Mouse (Mus musculus): ENCODE measurements around the gene Sp7. TPM values are rescaled to one million over a fixed set of nuclear protein-coding genes. Genes with fewer than 3 reads are reported as not detected.

The Sp7 gene
- polyA plus RNA-seq, 1 experiment from 2014 or later, result not detected

GRCm38 (mm10) chr15:102392520-102392919 is 25.5 kb upstream of the Sp7 start:
- WGBS, result 34% methylated on average over 2 of the region's 2 CpGs
- Histone ChIP-seq H3K4me1 (ENCODE audit: insufficient read depth, low read depth, low read length) (peaks cover 11% of the 10 kb centered on the region; the same call in 1 of the 2 replicates), H3K4me2 (replicated peaks; ENCODE audit: low read depth, low read length) (no peak overlapping the region), H3K27me3 (replicated peaks; ENCODE audit: insufficient read depth, low read length) (no peaks in the 10 kb centered on the region), H3K27ac (ENCODE audit: low read length) (no peak overlapping the region), H3K36me3 (ENCODE audit: insufficient read depth, low read length) (no peaks in the 10 kb centered on the region), H3K4me3 (ENCODE audit: low read depth, low read length) (no peak overlapping the region), H3K9ac (replicated peaks; ENCODE audit: low read depth) (no peak overlapping the region), H3K9me3 (ENCODE audit: low read length) (no peaks in the 10 kb centered on the region)
- ATAC-seq (no peak), DNase-seq (ENCODE audit: low spot score) (no peak)
- TF ChIP-seq CTCF (IDR thresholded peaks at IDR 0.05) (no peak), EP300 (IDR thresholded peaks at IDR 0.05) (no peak)

- Histone ChIP-seq H3K36me3 (ENCODE audit: insufficient read depth, low read length) (no peaks in the 10 kb centered on the region), H3K9ac (replicated peaks; ENCODE audit: low read depth) (no peak overlapping the region), H3K9me3 (ENCODE audit: low read length) (no peaks in the 10 kb centered on the region), H3K27me3 (replicated peaks; ENCODE audit: insufficient read depth, low read length) (no peaks in the 10 kb centered on the region), H3K27ac (ENCODE audit: low read length) (no peak overlapping the region), H3K4me1 (ENCODE audit: insufficient read depth, low read depth, low read length) (peaks cover 5% of the 10 kb centered on the region; the same call in 1 of the 2 replicates), H3K4me2 (replicated peaks; ENCODE audit: low read depth, low read length) (no peak overlapping the region), H3K4me3 (ENCODE audit: low read depth, low read length) (no peak overlapping the region)
- ATAC-seq, result no peak
- 85% methylated on average over 3 of the region's 3 CpGs for WGBS
- no peak for DNase-seq (ENCODE audit: low spot score)
- TF ChIP-seq EP300 (IDR thresholded peaks at IDR 0.05), result no peak
- no peak for TF ChIP-seq CTCF (IDR thresholded peaks at IDR 0.05)
These were observed 22.0 kb upstream of the Sp7 start for GRCm38 (mm10) chr15:102388942-102389341.

DNA sequence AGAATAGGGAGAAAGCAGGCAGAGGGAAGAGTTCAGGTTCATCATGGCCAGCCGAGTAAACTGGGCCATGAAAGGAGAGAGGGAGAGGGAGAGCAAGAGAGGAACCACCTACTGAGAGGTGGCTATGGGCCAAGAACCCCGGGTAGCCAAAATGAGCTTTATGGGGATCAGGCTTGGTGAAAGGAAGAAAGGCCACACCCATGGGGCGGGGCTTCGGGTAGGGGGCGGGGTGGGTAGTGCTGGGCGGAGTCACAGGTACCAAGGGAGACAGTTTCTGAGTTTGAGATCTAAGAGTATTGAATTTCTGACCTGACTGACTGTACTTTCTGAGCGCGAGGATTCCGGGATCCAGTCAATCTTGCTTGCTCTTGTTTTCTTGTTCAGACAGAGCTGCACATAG is 19.7 kb upstream of the Sp7 start:
- no peak for TF ChIP-seq EP300 (IDR thresholded peaks at IDR 0.05)
- Histone ChIP-seq H3K4me1 (ENCODE audit: insufficient read depth, low read depth, low read length) (no peaks in the 10 kb centered on the region), H3K36me3 (ENCODE audit: insufficient read depth, low read length) (no peaks in the 10 kb centered on the region), H3K4me2 (replicated peaks; ENCODE audit: low read depth, low read length) (no peak overlapping the region), H3K27me3 (replicated peaks; ENCODE audit: insufficient read depth, low read length) (no peaks in the 10 kb centered on the region), H3K27ac (ENCODE audit: low read length) (no peak overlapping the region), H3K9ac (replicated peaks; ENCODE audit: low read depth) (no peak overlapping the region), H3K4me3 (ENCODE audit: low read depth, low read length) (no peak overlapping the region), H3K9me3 (ENCODE audit: low read length) (no peaks in the 10 kb centered on the region)
- DNase-seq (ENCODE audit: low spot score), result no peak
- ATAC-seq, result no peak
- WGBS, result 50% methylated on average over 9 of the region's 9 CpGs

- Histone ChIP-seq H3K27ac (ENCODE audit: low read length) (no peak overlapping the region), H3K27me3 (replicated peaks; ENCODE audit: insufficient read depth, low read length) (no peaks in the 10 kb centered on the region), H3K4me2 (replicated peaks; ENCODE audit: low read depth, low read length) (no peak overlapping the region), H3K4me3 (ENCODE audit: low read depth, low read length) (no peak overlapping the region), H3K9me3 (ENCODE audit: low read length) (no peaks in the 10 kb centered on the region), H3K4me1 (ENCODE audit: insufficient read depth, low read depth, low read length) (no peaks in the 10 kb centered on the region), H3K36me3 (ENCODE audit: insufficient read depth, low read length) (no peaks in the 10 kb centered on the region), H3K9ac (replicated peaks; ENCODE audit: low read depth) (no peak overlapping the region)
- no peak for DNase-seq (ENCODE audit: low spot score)
- 81% methylated on average over 6 of the region's 6 CpGs for WGBS
- no peak for ATAC-seq
- TF ChIP-seq CTCF (IDR thresholded peaks at IDR 0.05), result no peak
- no peak for TF ChIP-seq EP300 (IDR thresholded peaks at IDR 0.05)
These were observed 16.7 kb upstream of the Sp7 start for GRCm38 (mm10) chr15:102383671-102384070.

DNA sequence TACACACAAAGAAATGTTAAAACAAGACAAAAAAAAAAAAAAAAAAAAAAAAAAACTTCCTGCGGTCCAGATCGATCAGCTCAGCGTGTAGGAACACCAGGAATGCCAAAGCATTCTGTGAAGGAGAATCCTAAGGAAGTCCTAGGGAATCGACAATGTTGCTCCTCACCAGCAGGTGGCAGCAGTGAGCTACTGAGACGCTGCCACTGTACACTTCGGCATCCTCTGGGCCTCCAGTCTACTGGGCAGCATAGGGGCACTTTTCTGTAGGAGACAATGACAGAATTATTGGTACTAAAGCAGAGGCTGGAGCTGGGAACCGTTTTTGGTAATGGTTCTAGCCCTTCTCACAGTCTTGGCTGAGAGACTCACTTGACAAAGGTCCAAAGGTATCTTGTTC is 14.6 kb upstream of the Sp7 start:
- Histone ChIP-seq H3K9ac (replicated peaks; ENCODE audit: low read depth) (no peak overlapping the region), H3K27ac (ENCODE audit: low read length) (no peak overlapping the region), H3K4me2 (replicated peaks; ENCODE audit: low read depth, low read length) (no peak overlapping the region), H3K4me1 (ENCODE audit: insufficient read depth, low read depth, low read length) (peaks cover 7% of the 10 kb centered on the region; the same call in 1 of the 2 replicates), H3K36me3 (ENCODE audit: insufficient read depth, low read length) (no peaks in the 10 kb centered on the region), H3K4me3 (ENCODE audit: low read depth, low read length) (no peak overlapping the region), H3K27me3 (replicated peaks; ENCODE audit: insufficient read depth, low read length) (no peaks in the 10 kb centered on the region), H3K9me3 (ENCODE audit: low read length) (no peaks in the 10 kb centered on the region)
- ATAC-seq (peak; percentile 57), DNase-seq (ENCODE audit: low spot score) (peak; percentile 90)
- peak; percentile 97 for TF ChIP-seq CTCF (IDR thresholded peaks at IDR 0.05)
- no peak for TF ChIP-seq EP300 (IDR thresholded peaks at IDR 0.05)
- under 1% methylated on average over 7 of the region's 7 CpGs for WGBS

GRCm38 (mm10) chr15:102377810-102378262 is 10.9 kb upstream of the Sp7 start:
- Histone ChIP-seq H3K4me1 (ENCODE audit: insufficient read depth, low read depth, low read length) (peaks cover 7% of the 10 kb centered on the region; the same call in 1 of the 2 replicates), H3K27me3 (replicated peaks; ENCODE audit: insufficient read depth, low read length) (no peaks in the 10 kb centered on the region), H3K4me3 (ENCODE audit: low read depth, low read length) (0 out of 2 replicates have a peak overlapping the region, but pooled peaks have one; percentile 67), H3K4me2 (replicated peaks; ENCODE audit: low read depth, low read length) (peak overlapping the region; percentile 96), H3K9ac (replicated peaks; ENCODE audit: low read depth) (no peak overlapping the region), H3K27ac (ENCODE audit: low read length) (peak overlapping the region; percentile 77), H3K36me3 (ENCODE audit: insufficient read depth, low read length) (no peaks in the 10 kb centered on the region), H3K9me3 (ENCODE audit: low read length) (no peaks in the 10 kb centered on the region)
- TF ChIP-seq EP300 (IDR thresholded peaks at IDR 0.05), result no peak; the same call in 1 of the 2 replicates
- no peak for TF ChIP-seq CTCF (IDR thresholded peaks at IDR 0.05)
- DNase-seq (ENCODE audit: low spot score), result peak; percentile 79
- peak; percentile 73 for ATAC-seq
- WGBS, result 8% methylated on average over 10 of the region's 10 CpGs

- Histone ChIP-seq H3K27ac (ENCODE audit: low read length) (peak overlapping the region; percentile 77), H3K4me2 (replicated peaks; ENCODE audit: low read depth, low read length) (peak overlapping the region; percentile 96), H3K4me3 (ENCODE audit: low read depth, low read length) (peak overlapping the region; percentile 67), H3K9me3 (ENCODE audit: low read length) (no peaks in the 10 kb centered on the region), H3K9ac (replicated peaks; ENCODE audit: low read depth) (peak overlapping the region; percentile 43), H3K36me3 (ENCODE audit: insufficient read depth, low read length) (no peaks in the 10 kb centered on the region), H3K4me1 (ENCODE audit: insufficient read depth, low read depth, low read length) (peaks cover 7% of the 10 kb centered on the region; the same call in 1 of the 2 replicates), H3K27me3 (replicated peaks; ENCODE audit: insufficient read depth, low read length) (no peaks in the 10 kb centered on the region)
- DNase-seq (ENCODE audit: low spot score) (peak; percentile 94), ATAC-seq (peak; percentile 88)
- TF ChIP-seq CTCF (IDR thresholded peaks at IDR 0.05) (peak; percentile 97), EP300 (IDR thresholded peaks at IDR 0.05) (no peak)
- WGBS, result 1% methylated on average over 7 of the region's 7 CpGs
These were observed 10.2 kb upstream of the Sp7 start for GRCm38 (mm10) chr15:102377163-102377543.

Data from lung, postnatal 0 days (tissue).